Mouse (Mus musculus) forebrain, embryonic 10.5 days (tissue): ENCODE measurements around the gene Ceacam16. TPM values are rescaled to one million over a fixed set of nuclear protein-coding genes. Genes with fewer than 3 reads are reported as not detected.

Source experiments
- DNase-seq: peaks from one replicate; pipeline ENCODE4 v3.0.0-alpha.2; 2017; ENCODE audit warnings: low spot score; ENCODE audit errors: extremely low spot score
- H3K27ac ChIP-seq: fragments of 300-500 bp; sonication (generic); 2 replicates; pipeline ENCODE4 v1.5.1; 2016; ENCODE audit warnings: mild to moderate bottlenecking
- H3K27me3 ChIP-seq: fragments of 300-500 bp; sonication (generic); 2 replicates; pipeline ENCODE4 v1.6.1; 2016; ENCODE audit warnings: mild to moderate bottlenecking; ENCODE audit not compliant: poor library complexity, severe bottlenecking
- H3K36me3 ChIP-seq: fragments of 300-500 bp; sonication (generic); replicated peaks from 2 replicates; pipeline ENCODE4 v1.6.1; 2016; ENCODE audit warnings: mild to moderate bottlenecking, moderate library complexity
- H3K4me1 ChIP-seq: fragments of 300-500 bp; sonication (generic); 2 replicates; pipeline ENCODE4 v1.6.1; 2016
- H3K4me3 ChIP-seq: fragments of 300-500 bp; sonication (generic); 2 replicates; pipeline ENCODE4 v1.5.1; 2016; ENCODE audit warnings: mild to moderate bottlenecking, moderate library complexity
- H3K9me3 ChIP-seq: fragments of 300-500 bp; sonication (generic); 2 replicates; pipeline ENCODE4 v1.6.1; 2016; ENCODE audit warnings: mild to moderate bottlenecking, moderate library complexity
- WGBS: fragments of 180-500 bp; shearing (Covaris S2); methylation state at CpG from one replicate; pipeline ENCODE4 v1.1.7; 2016; 5-methylcytosine and 5-hydroxymethylcytosine counted together
- polyA plus RNA-seq: library from polyadenylated mRNA; unstranded; fragments of >200 nt; fragmentation: Nextera tagmentation; extraction: Ambion mirVana; gene quantifications from 2 replicates; pipeline ENCODE4 v1.2.1, GENCODE M21; 2016

Ceacam16 gene
- polyA plus RNA-seq, 1 experiment from 2014 or later: not detected

GRCm38 (mm10) chr7:19802995-19803394, 58.1 kb downstream of the Ceacam16 start:
- 18% methylated on average over 7 of the region's 7 CpGs for WGBS
- no peaks in the 10 kb centered on the region for H3K4me1 ChIP-seq
- peak; percentile 67 for DNase-seq
- H3K27me3 ChIP-seq: peaks cover 7% of the 10 kb centered on the region
- H3K9me3 ChIP-seq: no peaks in the 10 kb centered on the region
- H3K36me3 ChIP-seq: no peaks in the 10 kb centered on the region
- H3K4me3 ChIP-seq: no peak overlapping the region
- H3K27ac ChIP-seq: no peak overlapping the region

Other genes with a start within 250 kb of the Ceacam16 start
- 3.0 TPM in 2 replicates for gene Relb, start 231.9 kb downstream of the Ceacam16 start, polyA plus RNA-seq
- 70.6 and 75.6 TPM in 2 replicates for gene Clptm1, start 196.3 kb downstream of the Ceacam16 start, polyA plus RNA-seq
- 0.39 TPM in 1 of 2 replicates, not detected in the other for gene Apoc2, start 183.4 kb downstream of the Ceacam16 start, polyA plus RNA-seq
- not detected in 2 replicates for gene Gm44805, start 179.9 kb downstream of the Ceacam16 start, polyA plus RNA-seq
- not detected in 2 replicates for gene Apoc4, start 179.8 kb downstream of the Ceacam16 start, polyA plus RNA-seq
- gene Apoc1, start 168.6 kb downstream of the Ceacam16 start, polyA plus RNA-seq: 2.3 TPM in 2 replicates
- 140 and 154 TPM in 2 replicates for gene Apoe, start 162.1 kb downstream of the Ceacam16 start, polyA plus RNA-seq
- 187 and 205 TPM in 2 replicates for gene Tomm40, start 145.9 kb downstream of the Ceacam16 start, polyA plus RNA-seq
- 84.2 and 97.3 TPM in 2 replicates for gene Nectin2, start 110.8 kb downstream of the Ceacam16 start, polyA plus RNA-seq
- gene Bcam, start 90.3 kb downstream of the Ceacam16 start, polyA plus RNA-seq: 33.1 and 37.3 TPM in 2 replicates
- gene Cblc, start 64.5 kb downstream of the Ceacam16 start, polyA plus RNA-seq: 0.53 and 1.2 TPM in 2 replicates
- 0.91 and 1.4 TPM in 2 replicates for gene Bcl3, start 38.5 kb downstream of the Ceacam16 start, polyA plus RNA-seq
- gene Gm19345, start 9.3 kb downstream of the Ceacam16 start, polyA plus RNA-seq: 0.26 TPM in 1 of 2 replicates, not detected in the other
- gene Ceacam19, start 26.7 kb upstream of the Ceacam16 start, polyA plus RNA-seq: not detected in 2 replicates
- gene Pvr, start 59.9 kb upstream of the Ceacam16 start, polyA plus RNA-seq: 4.7 and 4.8 TPM in 2 replicates
- gene Igsf23, start 89.5 kb upstream of the Ceacam16 start, polyA plus RNA-seq: 0.11 TPM in 1 of 2 replicates, not detected in the other
- not detected in 2 replicates for gene Ceacam20, start 104.1 kb upstream of the Ceacam16 start, polyA plus RNA-seq
- gene Nlrp9b, start 130.2 kb upstream of the Ceacam16 start, polyA plus RNA-seq: not detected in 2 replicates
- gene Vmn1r91, start 238.4 kb upstream of the Ceacam16 start, polyA plus RNA-seq: not detected in 2 replicates